Mouse (Mus musculus) monocyte, adult 5-6 weeks (primary cell): Measurements from ENCODE around the gene Lrrc41. TPM values are rescaled to one million over a fixed set of nuclear protein-coding genes. Genes with fewer than 3 reads are reported as not detected.
A peak's percentile ranks its signal among the peaks of the same experiment; 100 is the strongest.

Experiments
- ATAC-seq: fragments of 153-309, 156-312 bp; replicated peaks from 2 replicates; pipeline ENCODE4 v1.8.0; 2017; ENCODE audit warnings: mild to moderate bottlenecking; ENCODE audit not compliant: low TSS enrichment, insufficient number of reproducible peaks, severe bottlenecking, poor library complexity, low FRiP score
- total RNA-seq: library from RNA; stranded (forward); fragments of 200-1000, 200-491, 200-594 nt; gene quantifications from 3 replicates; pipeline ENCODE4 v1.2.3, GENCODE M21; 2017

The Lrrc41 gene
- total RNA-seq, 1 experiment from 2014 or later: 8.6 TPM

DNA sequence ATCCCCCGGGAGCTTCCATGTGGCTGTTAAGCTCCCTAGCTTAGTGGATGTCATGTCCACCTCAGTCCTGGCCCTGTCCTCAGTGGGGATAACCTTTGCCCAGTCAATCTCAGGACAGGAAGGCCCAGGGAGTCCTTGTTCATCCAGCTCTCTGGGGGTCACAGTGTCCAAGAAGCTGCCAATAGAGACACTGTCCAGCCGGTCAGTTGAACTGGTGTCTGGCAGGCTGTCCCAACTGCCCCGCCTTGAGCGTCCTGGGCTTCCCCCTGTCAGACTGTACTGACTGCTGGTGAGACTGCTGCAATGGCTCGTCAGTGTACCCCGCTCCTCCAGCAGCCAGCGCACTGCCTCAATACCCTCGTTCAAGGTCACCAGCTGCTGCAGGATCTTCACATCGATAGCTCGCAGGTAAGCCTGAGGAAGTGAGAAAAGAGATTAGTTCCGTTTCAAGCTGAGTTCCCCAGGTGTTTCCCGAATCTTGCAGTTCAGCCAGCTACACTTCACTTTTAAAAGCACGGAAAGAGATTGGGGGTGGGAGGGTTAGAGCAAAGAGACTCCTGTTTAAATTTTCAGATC, 62.4 kb downstream of the Lrrc41 start:
- no peak for ATAC-seq

DNA sequence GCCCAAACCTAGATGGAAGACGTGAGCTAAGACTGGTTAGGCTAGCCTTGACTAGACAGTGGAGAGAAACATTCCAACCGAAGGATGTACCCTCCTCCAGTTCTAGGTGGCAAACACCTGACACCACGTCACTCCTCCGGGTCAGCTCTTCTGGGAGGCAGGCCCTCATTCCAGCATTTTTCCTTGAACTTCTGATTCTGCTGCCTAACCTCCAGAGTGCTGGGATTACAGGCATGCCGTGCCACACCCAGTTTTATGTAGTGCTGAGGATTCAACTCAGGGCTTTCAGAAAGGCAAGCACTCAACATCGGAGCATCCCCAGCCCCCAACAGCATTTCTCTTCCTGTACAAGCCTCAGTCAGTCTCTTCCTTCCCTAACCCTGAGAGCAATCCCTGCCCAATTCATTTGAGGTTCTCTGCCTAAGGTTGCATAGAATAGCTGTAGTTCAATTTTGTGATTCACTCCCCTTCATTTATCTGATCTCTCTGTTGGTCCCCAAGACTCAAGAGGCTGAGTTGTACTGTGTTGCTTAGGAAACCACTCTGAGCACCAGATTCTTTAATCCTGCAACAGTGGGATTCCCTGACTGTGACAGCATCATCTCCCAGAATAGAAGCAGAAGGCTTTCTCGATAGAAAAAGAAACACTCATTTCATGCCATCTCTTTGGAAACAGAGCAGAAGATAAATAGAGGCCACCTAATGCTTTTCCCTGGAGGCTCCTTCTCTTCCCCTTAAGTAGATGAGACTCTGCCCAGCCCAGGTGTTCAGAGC, 65.9 kb downstream of the Lrrc41 start:
- ATAC-seq: no peak

DNA sequence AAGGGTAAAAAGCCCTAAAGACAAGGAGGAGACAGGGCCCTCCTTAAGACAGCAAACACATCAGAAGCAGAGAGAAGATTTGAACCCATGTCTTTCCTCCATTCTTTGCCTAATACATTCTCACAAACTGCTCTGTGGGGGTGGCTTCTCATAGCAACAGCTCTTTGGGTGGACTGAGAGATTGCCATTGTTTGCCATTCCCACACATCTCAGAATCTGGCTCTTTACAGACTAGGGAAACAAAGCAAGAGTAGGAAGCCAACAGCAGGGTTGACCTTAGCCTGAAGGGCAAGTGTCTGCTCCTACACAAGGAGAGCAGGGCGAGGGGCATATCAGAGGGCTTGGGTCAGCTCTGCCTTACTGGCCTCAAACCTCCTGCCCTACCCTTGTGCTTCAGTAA, 66.7 kb downstream of the Lrrc41 start:
- no peak for ATAC-seq

DNA sequence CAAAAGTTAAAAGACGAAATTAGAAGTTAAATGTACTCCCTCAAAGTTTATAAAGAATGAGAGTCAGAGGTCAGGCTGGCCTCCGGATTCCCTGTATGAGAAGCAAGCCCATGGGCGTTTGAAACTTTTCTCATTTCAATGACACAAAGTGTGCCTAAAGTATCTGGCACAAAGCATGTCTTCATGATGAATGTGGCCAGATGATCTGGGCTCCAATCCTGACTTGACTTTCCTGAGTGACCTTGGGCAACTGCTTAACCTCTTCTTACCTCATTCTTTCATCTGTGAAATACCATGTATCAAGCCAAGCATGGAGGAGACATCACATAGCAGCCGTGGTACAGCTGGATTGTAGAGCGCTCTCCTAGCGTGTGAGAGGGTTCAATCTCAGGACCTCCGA, 67.2 kb downstream of the Lrrc41 start:
- ATAC-seq: no peak

DNA sequence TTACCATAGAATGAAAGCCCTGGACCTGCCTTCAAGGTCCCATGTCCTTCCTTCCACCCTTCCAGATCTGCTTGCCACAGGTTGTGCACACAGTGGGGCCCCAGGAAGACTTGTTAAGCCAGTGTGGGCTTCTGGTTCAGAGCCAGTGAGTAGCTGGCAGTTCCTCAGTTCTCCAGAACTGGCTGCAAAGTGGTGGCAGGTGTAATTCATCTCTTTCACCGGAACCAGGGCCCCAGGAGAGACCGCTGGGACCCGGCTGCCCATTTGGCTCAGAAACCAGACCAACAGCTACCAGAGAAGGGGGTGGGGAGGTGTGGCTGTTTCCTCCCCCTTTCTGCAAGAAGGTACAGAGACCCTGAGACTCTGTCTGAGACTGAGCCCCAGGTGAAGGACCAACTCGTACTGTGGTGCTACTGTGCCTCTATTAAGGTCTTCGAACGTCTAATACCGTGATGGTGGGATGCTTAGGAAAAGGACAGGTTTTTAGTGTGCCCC, 68.3 kb downstream of the Lrrc41 start:
- ATAC-seq: no peak

DNA sequence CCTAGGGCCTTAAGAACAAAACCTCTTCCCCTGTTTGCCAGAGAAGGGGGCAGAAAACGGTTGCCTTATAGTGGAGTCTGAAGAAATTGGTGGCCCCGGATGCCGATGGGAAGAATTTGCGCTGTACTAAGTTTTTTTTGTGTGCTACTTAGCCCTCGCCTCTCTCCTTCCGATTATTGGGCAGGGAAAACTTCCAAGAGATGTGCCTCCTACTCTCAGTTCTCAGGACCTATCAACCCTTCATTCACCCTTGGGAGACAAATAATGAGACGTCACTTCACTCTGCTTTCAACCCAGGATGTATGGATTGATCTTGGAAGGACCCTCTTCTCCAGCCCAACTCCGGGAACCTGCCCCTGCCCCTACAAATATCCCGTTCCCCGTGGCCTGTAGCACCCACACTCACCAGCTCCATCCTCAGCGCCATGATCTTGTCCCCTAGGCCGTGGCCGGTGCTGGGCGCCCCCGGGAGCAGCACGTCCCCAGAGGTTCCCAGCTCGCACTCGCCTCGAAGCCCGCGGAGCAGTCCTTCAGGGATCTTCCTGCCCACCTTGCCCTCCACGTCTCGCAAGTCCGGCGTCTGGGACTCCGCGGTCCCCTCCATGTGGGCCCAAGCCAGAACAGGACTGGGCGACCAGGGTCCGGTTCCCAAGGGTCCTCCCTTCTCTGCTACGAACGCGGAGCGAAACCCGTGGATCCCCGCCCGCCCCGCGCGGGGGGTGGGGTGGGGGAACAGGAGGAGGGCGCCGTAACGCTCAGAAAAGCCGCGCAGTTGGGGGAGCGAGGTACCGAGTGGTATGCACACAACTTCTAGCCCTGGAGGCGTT, 69.0 kb downstream of the Lrrc41 start:
- ATAC-seq: 0 out of 2 replicates have a peak, but pooled peaks have one; percentile 15

Other genes starting within 250 kb of the Lrrc41 start
- gene Mob3c, start 247.2 kb upstream of the Lrrc41 start, total RNA-seq: 17.7 to 25.1 TPM (median 19.5 TPM) in 3 replicates
- 80.9 to 129 TPM (median 98.0 TPM) in 3 replicates for gene Mknk1, start 236.1 kb upstream of the Lrrc41 start, total RNA-seq
- not detected in 3 replicates for gene Kncn, start 190.9 kb upstream of the Lrrc41 start, total RNA-seq
- gene 6430628N08Rik, start 184.6 kb upstream of the Lrrc41 start, total RNA-seq: not detected in 3 replicates
- not detected in 3 replicates for gene Dmbx1, start 135.3 kb upstream of the Lrrc41 start, total RNA-seq
- 5.3 to 9.1 TPM (median 6.8 TPM) in 3 replicates for gene Faah, start 57.3 kb upstream of the Lrrc41 start, total RNA-seq
- gene Nsun4, start 21.4 kb upstream of the Lrrc41 start, total RNA-seq: 19.5 to 41.1 TPM (median 19.5 TPM) in 3 replicates
- gene Uqcrh, start 198 bp upstream of the Lrrc41 start, total RNA-seq: 438 to 562 TPM (median 516 TPM) in 3 replicates
- gene Rad54l, start 48.4 kb downstream of the Lrrc41 start, total RNA-seq: 1.1 to 2.1 TPM (median 1.2 TPM) in 3 replicates
- gene Pomgnt1, start 48.6 kb downstream of the Lrrc41 start, total RNA-seq: 10.0 to 24.0 TPM (median 12.7 TPM) in 3 replicates
- gene Lurap1, start 76.1 kb downstream of the Lrrc41 start, total RNA-seq: 0.19 TPM in 1 of 3 replicates, not detected in the others
- gene Tspan1, start 92.3 kb downstream of the Lrrc41 start, total RNA-seq: not detected in 3 replicates
- gene 1700042G07Rik, start 98.1 kb downstream of the Lrrc41 start, total RNA-seq: not detected in 3 replicates
- gene Gm49337, start 98.1 kb downstream of the Lrrc41 start, total RNA-seq: 0.76 TPM in 1 of 3 replicates, not detected in the others
- 0.87 to 2.9 TPM in 2 of 3 replicates, not detected in the other for gene Pik3r3, start 146.3 kb downstream of the Lrrc41 start, total RNA-seq